Mouse (Mus musculus): ENCODE measurements around the gene Stat5b.

DNA sequence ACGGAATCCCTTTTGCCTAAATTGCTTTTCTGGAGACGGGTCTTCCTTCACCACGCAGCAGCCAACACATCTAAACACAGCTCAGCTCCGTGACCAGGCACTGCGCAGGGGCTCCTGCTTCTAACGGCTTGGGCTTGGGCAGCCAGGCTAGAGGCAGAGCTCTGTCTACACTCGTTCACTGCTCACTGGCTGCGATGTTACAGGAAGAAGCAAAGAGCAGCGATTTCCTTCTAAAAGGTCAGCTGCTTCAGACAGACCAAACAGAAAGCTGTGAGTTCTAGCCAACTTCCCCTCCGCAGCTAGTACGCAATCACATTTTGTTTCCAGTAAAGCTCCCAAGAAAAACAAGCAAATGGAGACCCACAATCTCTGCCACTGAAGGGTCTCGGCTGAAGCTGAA is 28.2 kb downstream of the Stat5b start:
- TF ChIP-seq CTCF (IDR thresholded peaks at IDR 0.05; ENCODE audit: low read depth, low read length) (no peak), POLR2A (IDR thresholded peaks at IDR 0.05; ENCODE audit: borderline replicate concordance, low read depth, low read length) (0 out of 2 replicates have a peak, but pooled peaks have one; percentile 80)
